Mouse (Mus musculus): Measurements from ENCODE around the gene Hmx1. TPM values are rescaled to one million over a fixed set of nuclear protein-coding genes. Genes with fewer than 3 reads are reported as not detected.

Hmx1 gene
- total RNA-seq, 2 experiments from 2014 or later = not detected

Other genes with a start within 250 kb of the Hmx1 start
- gene Adra2c, start 110.8 kb upstream of the Hmx1 start, total RNA-seq (2015) = not detected in 2 replicates
- gene Adra2c, start 110.8 kb upstream of the Hmx1 start, total RNA-seq (2017) = not detected in 2 replicates
- not detected in 2 replicates for gene Cpz, start 136.6 kb downstream of the Hmx1 start, total RNA-seq (2015)
- not detected in 2 replicates for gene Cpz, start 136.6 kb downstream of the Hmx1 start, total RNA-seq (2017)
- gene Trmt44, start 186.0 kb downstream of the Hmx1 start, total RNA-seq (2015) = 6.2 and 8.4 TPM in 2 replicates
- gene Trmt44, start 186.0 kb downstream of the Hmx1 start, total RNA-seq (2017) = 6.3 and 7.5 TPM in 2 replicates
- gene Acox3, start 193.9 kb downstream of the Hmx1 start, total RNA-seq (2015) = 19.0 and 24.9 TPM in 2 replicates
- gene Acox3, start 193.9 kb downstream of the Hmx1 start, total RNA-seq (2017) = 26.7 and 29.6 TPM in 2 replicates